Mouse (Mus musculus) small intestine, adult 2 months (tissue): Measurements from ENCODE around the gene Pcnp.
"Not testable (repeated sequence)": the region's sequence is repeated elsewhere in the genome, so short reads cannot be mapped to it uniquely, and the experiment has no call there.

Experiments used
- CTCF ChIP-seq: fragments of 200-500 bp; IDR thresholded peaks from 2 replicates; pipeline ENCODE4 v1.5.1; 2012; ENCODE audit warnings: low read depth, mild to moderate bottlenecking, control low read depth, inconsistent platforms, low read length, moderate library complexity, mixed read lengths; ENCODE audit not compliant: insufficient replicate concordance, insufficient read length; ENCODE audit errors: extremely low read depth
- POLR2A ChIP-seq: fragments of 200-500 bp; IDR thresholded peaks from 2 replicates; pipeline ENCODE4 v1.6.1; 2012; ENCODE audit warnings: low read depth, mild to moderate bottlenecking, control low read depth, inconsistent platforms, low read length, moderate library complexity

DNA sequence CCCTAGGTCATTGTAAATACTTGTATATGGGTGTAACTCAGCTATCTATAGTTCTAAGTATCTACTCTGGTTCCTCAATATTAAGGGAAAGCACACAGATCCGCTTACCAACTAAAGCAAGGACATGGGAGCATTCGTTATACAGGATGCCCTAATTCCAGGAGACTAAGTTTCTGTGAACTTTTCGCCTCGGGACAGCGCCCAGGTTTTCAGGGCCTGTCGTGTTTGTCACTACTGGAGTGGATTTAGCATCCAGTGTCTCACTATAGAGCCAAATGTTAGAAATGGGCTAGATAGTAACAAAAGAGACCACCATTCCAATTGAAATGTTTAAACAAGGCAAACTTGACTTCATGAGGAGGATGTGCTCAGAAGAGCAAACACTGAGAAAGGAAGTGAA, 43.6 kb upstream of the Pcnp start:
- not testable (repeated sequence) for TF ChIP-seq POLR2A, CTCF
